Mouse (Mus musculus) spleen, postnatal 36 days (tissue): ENCODE measurements around the gene Shisal2a.

ENCODE experiments used
- DNase-seq, 2 experiments: peaks; one replicate each; pipeline ENCODE4 v3.0.0; 2022; ENCODE audit warnings: low spot score in 2 of 2, mixed read lengths in 1 of 2

Shisal2a gene

DNA sequence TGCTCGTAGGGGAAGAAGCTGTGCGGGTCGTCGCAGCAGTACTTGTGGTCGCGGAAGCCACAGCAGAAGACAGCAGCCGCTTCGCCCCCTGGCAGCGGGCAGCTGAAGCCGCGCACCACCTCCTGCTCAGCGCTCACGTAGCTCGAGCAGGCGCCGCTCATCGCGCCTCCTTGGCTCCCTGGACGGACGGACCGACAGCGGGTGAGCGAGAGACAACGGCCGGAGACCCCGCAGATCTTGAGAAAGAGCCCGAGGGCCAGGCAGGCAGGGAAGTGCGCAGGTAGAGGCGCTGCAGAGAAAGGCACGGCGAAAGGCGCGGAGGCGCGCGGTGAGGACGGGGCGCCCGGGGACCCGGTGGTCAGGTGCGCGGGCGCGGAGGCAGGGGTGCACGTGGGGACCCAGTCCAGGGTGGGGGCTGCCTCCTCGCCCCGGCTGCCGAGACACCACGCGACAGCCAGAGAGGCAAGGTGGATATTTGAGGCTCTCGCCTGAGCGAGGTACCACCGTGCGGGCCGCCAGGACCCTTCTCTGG is at the start of gene Shisal2a:
Shisal2a (minus strand) TSS at position 167 of the 532 bp plus-strand sequence.
- DNase-seq: no peak

DNA sequence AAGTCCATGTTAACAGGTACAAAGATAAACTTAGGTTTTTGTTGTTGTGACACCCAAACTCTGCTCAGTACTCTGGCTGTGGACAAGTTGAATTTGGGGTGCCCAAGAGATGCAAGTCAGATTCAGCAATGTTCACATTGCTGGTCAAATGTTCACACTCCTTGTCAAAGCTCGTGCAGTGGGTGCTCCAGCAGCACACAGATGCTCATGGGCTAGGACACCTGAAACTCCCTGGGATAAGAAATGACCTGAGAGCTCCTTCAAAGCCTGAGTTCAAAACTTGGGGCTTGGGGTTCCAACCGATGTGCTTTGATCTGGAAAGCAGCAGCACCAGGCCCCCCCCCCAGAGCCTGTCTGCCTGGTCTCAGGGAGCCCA is 48.4 kb upstream of the Shisal2a start:
- no peak for DNase-seq

- no peak for DNase-seq
Observed at GRCm38 (mm10) chr4:108430656-108431560, 47.8 kb upstream of the Shisal2a start.

- DNase-seq: peak; percentile 52 to 54
Observed at GRCm38 (mm10) chr4:108428341-108428721, 45.2 kb upstream of the Shisal2a start.

DNA sequence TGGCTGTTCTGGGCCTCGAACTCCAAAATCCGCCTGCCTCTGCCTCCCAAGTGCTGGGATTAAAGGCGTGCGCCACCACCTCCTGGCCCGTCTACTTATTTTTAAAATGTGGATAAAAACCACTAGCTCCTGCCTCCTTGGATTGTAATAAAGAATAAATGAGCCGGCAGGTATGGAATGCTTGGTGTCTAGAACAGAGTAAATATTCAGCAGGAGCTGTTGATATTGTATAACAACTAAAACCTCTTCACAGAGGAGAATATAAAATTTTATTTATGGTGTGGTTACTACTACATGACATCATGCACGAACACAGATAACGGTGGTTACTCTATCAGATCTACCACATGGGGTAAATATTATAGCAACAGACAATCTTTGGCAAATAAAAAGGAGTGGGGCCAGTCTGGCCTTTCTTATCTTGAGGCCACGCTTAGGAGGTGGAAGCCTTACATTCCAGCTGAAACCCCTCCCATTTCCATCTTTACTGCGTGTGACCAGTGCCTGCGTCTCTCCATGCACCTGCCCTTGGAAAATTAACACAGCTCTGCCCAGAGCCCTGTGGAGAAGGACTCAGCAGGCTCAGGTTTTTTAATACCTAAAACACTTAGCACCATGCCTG is 44.7 kb upstream of the Shisal2a start:
- no peak for DNase-seq

DNA sequence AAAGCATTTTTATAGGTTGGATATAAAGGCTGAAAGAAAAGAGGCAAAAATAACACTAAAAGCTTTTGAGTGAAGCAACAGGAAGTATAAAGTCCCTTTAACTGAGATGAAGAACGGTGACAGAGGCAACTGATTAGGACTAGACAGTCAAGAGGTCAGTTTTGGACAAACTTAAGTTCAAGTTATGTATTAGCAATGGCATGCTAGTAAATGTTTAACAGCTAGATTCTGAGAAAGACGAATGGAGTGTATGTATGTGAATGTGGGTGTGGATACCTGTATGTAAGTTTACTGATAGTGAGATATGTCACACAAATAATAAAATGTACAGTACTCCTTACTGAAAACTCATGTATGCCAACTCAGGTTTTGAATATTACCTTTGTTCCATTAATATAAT is 41.4 kb upstream of the Shisal2a start:
- DNase-seq: no peak

DNA sequence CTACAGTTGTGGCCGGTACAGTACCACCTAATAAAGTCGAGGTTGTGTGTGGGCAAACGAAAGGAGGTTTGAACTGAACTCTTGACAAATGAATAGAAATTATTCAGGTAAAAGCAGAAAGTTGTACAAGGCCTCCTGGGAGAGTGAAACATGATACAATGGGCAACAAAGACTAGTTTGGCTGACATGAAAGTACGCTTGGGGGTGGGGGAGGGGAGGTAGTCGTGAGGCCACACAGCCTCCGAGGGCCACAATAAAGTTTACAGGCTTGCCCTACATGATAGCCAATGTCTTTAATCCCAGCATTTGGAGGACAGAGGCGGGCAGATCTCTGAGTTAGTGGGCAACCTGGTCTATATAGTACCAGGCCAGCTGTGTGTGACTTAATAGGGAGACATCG is 24.5 kb upstream of the Shisal2a start:
- no peak for DNase-seq

DNA sequence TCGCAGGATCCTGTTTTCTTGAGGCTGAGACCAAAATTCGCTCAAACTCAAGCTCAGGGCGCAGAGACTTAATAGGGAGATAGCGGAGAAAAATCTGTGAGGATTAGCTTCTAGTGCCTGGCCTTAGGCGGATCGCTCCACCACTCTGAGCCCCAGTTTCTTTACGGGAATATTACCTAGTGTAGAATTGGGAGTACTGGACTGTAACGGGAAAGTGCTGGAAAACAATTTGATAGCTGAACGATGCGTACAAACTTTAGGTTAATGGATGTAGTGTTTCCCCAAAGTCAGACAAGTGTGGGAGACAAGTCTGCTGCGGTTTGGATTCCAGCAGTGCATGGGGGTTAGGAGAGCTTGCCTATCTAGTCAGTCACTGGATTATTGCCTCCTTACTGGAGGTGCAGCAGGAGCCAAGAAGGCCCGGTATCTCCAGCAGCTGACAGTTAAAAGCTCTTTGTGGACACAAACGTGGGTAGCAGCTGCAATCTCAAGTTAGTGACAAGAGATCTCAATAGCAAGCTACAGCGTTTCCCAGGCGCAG is 23.8 kb upstream of the Shisal2a start, which contains the start of gene Gpx7:
Gpx7 (minus strand) TSS at position 101 of the 541 bp plus-strand sequence.
- DNase-seq: no peak

DNA sequence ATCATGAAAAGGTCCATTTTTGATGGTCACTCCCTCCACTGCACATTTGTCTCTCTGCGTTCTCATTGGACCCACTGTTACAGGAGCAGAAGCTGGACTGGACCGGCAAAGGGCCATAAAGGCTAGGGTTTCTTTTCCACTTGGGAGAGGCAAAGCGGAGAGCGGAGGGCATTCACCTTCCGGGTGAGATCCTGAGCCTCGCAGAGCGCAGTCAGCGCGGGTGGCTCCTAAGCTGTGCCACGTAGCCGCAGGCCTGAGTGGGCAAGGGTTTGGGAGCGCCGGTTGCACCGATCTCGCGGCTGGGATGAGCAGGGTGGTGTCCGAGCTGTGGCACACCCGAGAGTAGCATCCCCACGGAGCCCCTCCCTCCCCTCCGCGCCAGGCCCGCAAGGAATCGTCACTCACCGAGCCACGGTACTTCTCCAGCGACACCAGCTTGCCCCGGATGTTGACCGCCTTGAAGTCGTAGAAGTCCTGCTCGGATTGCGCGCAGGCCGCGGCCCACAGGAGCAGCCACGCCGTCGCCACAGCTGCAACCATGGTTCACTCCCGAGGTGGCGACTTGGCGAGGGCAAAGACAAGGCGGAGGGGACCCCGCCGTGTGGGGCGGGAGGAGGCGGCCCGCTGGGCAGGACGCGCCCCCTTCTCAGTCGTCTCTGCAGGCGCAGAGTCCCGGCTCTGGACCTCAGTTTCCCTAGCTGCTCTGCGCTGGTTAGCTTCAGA is 23.1 kb upstream of the Shisal2a start:
- DNase-seq: peak; percentile 6 to 22

GRCm38 (mm10) chr4:108405766-108406137 is 22.6 kb upstream of the Shisal2a start:
- no peak for DNase-seq

- DNase-seq: no peak
Observed at GRCm38 (mm10) chr4:108403861-108404635, 20.9 kb upstream of the Shisal2a start.

- no peak for DNase-seq
Observed at GRCm38 (mm10) chr4:108400395-108400794, 17.2 kb upstream of the Shisal2a start.

GRCm38 (mm10) chr4:108394236-108394635 is 11.1 kb upstream of the Shisal2a start:
- no peak for DNase-seq

DNA sequence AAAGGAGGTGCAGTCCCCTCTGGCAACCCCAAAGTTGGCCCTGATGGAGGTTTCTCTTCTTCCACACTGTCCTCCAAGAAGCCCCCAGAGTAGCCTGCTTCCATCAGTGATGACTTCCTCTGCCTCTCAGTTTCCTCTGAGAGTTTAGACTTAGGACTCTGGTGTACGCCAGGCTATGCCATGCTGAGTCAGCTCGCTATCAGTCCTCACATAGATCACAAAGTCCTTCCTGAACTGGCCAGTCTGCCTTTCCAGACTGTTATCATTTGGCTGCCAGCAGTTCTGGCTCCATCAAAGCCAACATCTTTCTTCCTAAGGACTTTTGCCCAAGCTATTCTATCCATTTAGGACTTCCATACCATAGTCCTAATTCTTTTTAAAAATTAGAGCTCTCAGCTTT is 9.4 kb upstream of the Shisal2a start:
- no peak for DNase-seq

DNA sequence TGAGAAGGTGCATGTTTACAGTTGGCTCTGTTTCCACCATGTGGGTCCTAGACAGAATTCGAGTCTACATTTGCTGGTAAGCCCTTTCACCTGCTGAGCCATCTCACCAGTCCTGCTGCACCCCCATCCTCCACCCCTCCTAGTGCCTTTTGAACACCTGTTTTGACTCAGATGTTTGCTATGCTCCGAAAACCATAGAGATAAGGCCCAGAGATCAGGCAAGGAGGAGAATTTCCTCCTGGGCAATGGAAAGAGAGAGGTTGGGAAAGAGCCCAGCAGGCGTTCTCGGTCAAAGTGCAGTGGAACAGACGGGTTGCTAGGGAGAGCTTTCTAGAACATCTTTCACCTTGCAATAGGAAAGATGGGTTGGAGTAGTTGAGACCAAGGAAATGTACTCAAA is 8.0 kb upstream of the Shisal2a start:
- no peak for DNase-seq

DNA sequence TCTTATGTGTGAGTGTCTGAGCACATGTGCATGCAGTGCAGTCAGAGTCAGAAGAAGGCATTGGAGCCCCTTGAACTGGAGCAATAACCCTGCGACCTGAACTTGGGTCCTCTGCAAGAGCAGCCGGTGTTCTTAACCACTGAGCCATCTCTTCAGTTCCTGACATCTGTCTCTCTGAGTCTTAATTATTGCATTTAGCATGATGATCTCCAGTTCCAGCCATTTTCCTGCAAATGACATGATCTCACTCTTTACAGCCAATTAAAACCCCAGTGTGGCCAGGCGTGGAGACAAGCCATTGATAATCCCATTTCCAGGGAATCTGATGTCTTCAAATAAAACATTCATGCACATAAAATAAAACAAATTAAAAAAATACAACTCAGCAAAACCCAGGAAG is 5.6 kb upstream of the Shisal2a start:
- DNase-seq: no peak

GRCm38 (mm10) chr4:108387681-108388253 is 4.6 kb upstream of the Shisal2a start:
- DNase-seq: no peak

DNA sequence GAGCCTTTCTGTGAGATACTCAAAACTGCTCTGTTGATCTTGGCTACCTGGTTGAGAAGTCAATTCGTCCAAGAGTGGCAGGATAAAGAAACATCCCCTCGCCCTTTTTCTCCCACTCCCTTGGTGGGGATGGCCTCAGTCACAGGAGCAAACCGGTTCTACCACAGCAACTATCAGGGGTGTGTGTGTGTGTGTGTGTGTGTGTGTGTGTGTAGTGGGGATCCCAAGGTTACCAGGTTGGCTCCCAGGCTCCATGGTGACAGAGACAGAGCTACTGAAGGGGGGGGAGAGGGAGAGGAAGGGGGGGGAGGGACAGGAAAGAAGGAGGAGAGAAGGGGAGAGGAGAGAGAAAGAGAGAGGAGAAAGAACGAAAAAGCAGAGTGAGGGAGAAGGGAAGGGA is 4.0 kb upstream of the Shisal2a start:
- DNase-seq: no peak

DNA sequence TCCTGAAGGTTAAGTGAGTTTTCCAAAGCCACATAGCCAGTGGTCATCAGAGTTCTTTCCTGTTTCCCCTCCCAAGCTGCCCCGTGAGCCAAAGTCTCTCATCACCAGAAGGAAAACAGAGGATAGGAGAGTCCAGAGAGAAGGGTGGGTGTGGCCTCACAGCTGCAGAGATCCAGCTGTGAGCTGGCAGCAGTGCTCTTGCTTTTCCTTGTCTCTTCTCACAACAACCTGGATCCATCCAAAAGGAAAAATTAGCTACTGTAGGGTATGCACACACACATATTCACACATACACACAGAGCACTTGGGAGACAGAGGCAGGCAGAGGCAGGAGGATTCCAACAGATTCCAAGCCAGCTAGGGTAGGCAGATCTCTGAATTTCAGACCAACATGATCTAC is 2.9 kb upstream of the Shisal2a start:
- DNase-seq: no peak

DNA sequence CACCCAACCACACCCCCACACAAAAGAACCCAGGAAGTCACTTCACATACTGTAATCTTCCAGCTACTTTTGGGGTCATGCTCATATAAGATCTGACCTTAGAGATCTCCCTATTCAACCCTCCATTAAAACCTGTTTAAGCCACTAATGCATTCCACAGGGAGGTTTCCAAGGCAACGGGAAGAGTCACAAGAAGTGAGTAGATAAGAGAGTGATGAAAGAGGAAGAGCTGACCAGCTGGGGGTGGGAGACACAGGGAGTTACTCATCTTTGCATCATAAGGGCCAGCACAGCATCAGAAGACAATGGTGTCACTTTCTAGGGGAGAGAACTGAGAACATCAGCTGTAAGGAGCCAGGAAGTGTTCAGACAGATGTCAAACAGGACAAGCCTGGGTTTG is 3.0 kb downstream of the Shisal2a start:
- no peak for DNase-seq

DNA sequence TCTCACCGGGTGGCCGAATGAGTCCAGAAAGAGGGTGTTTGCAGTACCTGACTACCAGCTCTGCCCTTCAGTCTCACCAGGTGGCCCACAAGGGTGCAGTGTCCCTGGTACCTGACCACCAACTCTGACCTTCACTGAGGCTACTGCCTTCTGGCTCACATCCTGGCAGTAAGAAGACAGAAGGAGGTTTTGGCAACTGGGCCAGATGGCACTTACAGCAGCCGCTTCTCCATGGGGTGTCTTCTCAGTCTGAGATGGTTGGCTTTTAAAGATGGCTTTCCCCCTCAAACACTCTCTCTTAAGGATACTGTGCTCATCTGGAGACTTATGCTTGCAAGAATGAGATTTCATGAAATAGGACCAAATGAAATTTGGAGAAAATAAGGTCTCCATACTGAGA is 3.7 kb downstream of the Shisal2a start:
- DNase-seq: no peak
